8 mouse cellular contexts compared by ENCODE assay signal in genomic region chr11:112209414-112209813, GRCm38 (mm10).
A peak's percentile ranks its signal among the peaks of the same experiment; 100 is the strongest.
DNase-seq lines count a peak whose midpoint lies in the region; ATAC-seq and TF ChIP-seq lines count a peak whose summit lies in the region.

No protein-coding gene starts in this region.

- ATAC-seq in kidney, embryonic 16.5 days (ENCODE audit: low FRiP score, low TSS enrichment), result no peak
- ATAC-seq in limb, embryonic 11.5 days (ENCODE audit: insufficient number of reproducible peaks, low FRiP score, low TSS enrichment, low read depth), result no peak

- DNase-seq in kidney, adult 2 months, result peak; percentile 52
- DNase-seq in ZHBTc4 (ENCODE audit: low read depth, low spot score), result peak; percentile 54
- peak; percentile 53 for DNase-seq in kidney, adult 9 months
- DNase-seq in limb, embryonic 11.5 days (ENCODE audit: low spot score), result peak; percentile 71
- peak; percentile 2 to 22 for DNase-seq in right cerebral cortex, postnatal 36 days (ENCODE audit: low spot score in 2 of 2)
- no peak for DNase-seq in B cell, adult 2 months

- H3K4me2 ChIP-seq in kidney, embryonic 16.5 days (replicated peaks; ENCODE audit: low read depth, low read length), result no peak overlapping the region
- H3K4me2 ChIP-seq in limb, embryonic 11.5 days (ENCODE audit: low read depth, severe bottlenecking), result no peak overlapping the region

- no peak for TF ChIP-seq POLR2A in kidney, adult 2 months (IDR thresholded peaks at IDR 0.05; ENCODE audit: low read depth, low read length)
- TF ChIP-seq POLR2A in cortical plate, adult 2 months (IDR thresholded peaks at IDR 0.05; ENCODE audit: extremely low read depth, insufficient read depth, low read length), result no peak

- H3K9ac ChIP-seq in kidney, embryonic 16.5 days (replicated peaks; ENCODE audit: low read length), result no peak overlapping the region
- H3K9ac ChIP-seq in limb, embryonic 11.5 days (ENCODE audit: low read length), result no peak overlapping the region

- no peaks in the 10 kb centered on the region for H3K4me1 ChIP-seq in kidney, adult 2 months (ENCODE audit: control insufficient read depth, insufficient read depth, low read length)
- no peaks in the 10 kb centered on the region for H3K4me1 ChIP-seq in kidney, embryonic 16.5 days (ENCODE audit: insufficient read depth, low read length)
- peaks cover 2% of the 10 kb centered on the region for H3K4me1 ChIP-seq in cortical plate, adult 2 months (ENCODE audit: control insufficient read depth, insufficient read depth, low read length)
- H3K4me1 ChIP-seq in limb, embryonic 11.5 days (ENCODE audit: control insufficient read depth, insufficient read depth, low read length), result peaks cover 2% of the 10 kb centered on the region; the same call in 1 of the 2 replicates

- no peak overlapping the region for H3K4me3 ChIP-seq in kidney, adult 2 months (ENCODE audit: insufficient read depth, low read depth, low read length)
- no peak overlapping the region for H3K4me3 ChIP-seq in kidney, embryonic 16.5 days (ENCODE audit: low read length)
- no peak overlapping the region for H3K4me3 ChIP-seq in cortical plate, adult 2 months (ENCODE audit: insufficient read depth, low read length)
- H3K4me3 ChIP-seq in limb, embryonic 11.5 days (ENCODE audit: low read depth, low read length), result no peak overlapping the region

- WGBS in kidney, adult 2 months, result 26% methylated on average over 4 of the region's 4 CpGs
- WGBS in kidney, embryonic 16.5 days, result 32% methylated on average over 4 of the region's 4 CpGs
- WGBS in limb, embryonic 11.5 days, result 30% methylated on average over 4 of the region's 4 CpGs

- no peaks in the 10 kb centered on the region for H3K27me3 ChIP-seq in kidney, adult 2 months (replicated peaks; ENCODE audit: control insufficient read depth, insufficient read depth, low read length)
- no peaks in the 10 kb centered on the region for H3K27me3 ChIP-seq in kidney, embryonic 16.5 days (ENCODE audit: insufficient read depth, low read length)
- H3K27me3 ChIP-seq in limb, embryonic 11.5 days (ENCODE audit: control insufficient read depth, insufficient read depth, low read length), result no peaks in the 10 kb centered on the region

- H3K9me3 ChIP-seq in kidney, embryonic 16.5 days (ENCODE audit: low read length), result no peaks in the 10 kb centered on the region
- no peaks in the 10 kb centered on the region for H3K9me3 ChIP-seq in limb, embryonic 11.5 days (ENCODE audit: control insufficient read depth, low read length)

- H3K36me3 ChIP-seq in kidney, adult 2 months (ENCODE audit: control insufficient read depth, insufficient read depth, low read length), result no peaks in the 10 kb centered on the region
- H3K36me3 ChIP-seq in kidney, embryonic 16.5 days (ENCODE audit: insufficient read depth, low read length), result no peaks in the 10 kb centered on the region
- no peaks in the 10 kb centered on the region for H3K36me3 ChIP-seq in limb, embryonic 11.5 days (ENCODE audit: control insufficient read depth, insufficient read depth, low read length)

- no peak overlapping the region for H3K27ac ChIP-seq in kidney, adult 2 months (ENCODE audit: insufficient read depth, low read depth, low read length)
- no peak overlapping the region for H3K27ac ChIP-seq in kidney, embryonic 16.5 days (ENCODE audit: low read length)
- no peak overlapping the region for H3K27ac ChIP-seq in cortical plate, adult 2 months (ENCODE audit: insufficient read depth, low read length)
- H3K27ac ChIP-seq in limb, embryonic 11.5 days (replicated peaks; ENCODE audit: low read depth, low read length), result no peak overlapping the region

- TF ChIP-seq CTCF in kidney, adult 2 months (conservative IDR thresholded peaks at IDR 0.05; ENCODE audit: insufficient read depth, insufficient read length, low read depth, low read length), result peak; percentile 49
- TF ChIP-seq CTCF in cortical plate, adult 2 months (IDR thresholded peaks at IDR 0.05; ENCODE audit: extremely low read depth, insufficient read depth, low read length), result peak; percentile 66

Comparison
In these comparisons a context has a peak if more than half of its experiments do, and no peak if none do; other contexts are left out.
1. DNase-seq: peak in kidney, adult 2 months (single experiment), ZHBTc4 (single experiment), kidney, adult 9 months (single experiment), limb, embryonic 11.5 days (single experiment) and right cerebral cortex, postnatal 36 days (2 of 2); none in B cell, adult 2 months (0 of 2).